Mouse (Mus musculus): Measurements from ENCODE around the gene Tuba4a. TPM values are rescaled to one million over a fixed set of nuclear protein-coding genes. Genes with fewer than 3 reads are reported as not detected.
A peak's percentile ranks its signal among the peaks of the same experiment; 100 is the strongest.

Gene Tuba4a
- 123 and 132 TPM in 2 replicates for polyA plus RNA-seq (2012; rRNA removed)

GRCm38 (mm10) chr1:75219531-75219930, at the start of gene Tuba4a:
Tuba4a (minus strand) TSS chr1:75219865.
- Histone ChIP-seq H3K4me1 (ENCODE audit: control insufficient read depth, insufficient read depth, insufficient read length) (peaks cover 22% of the 10 kb centered on the region; the same call in 1 of the 2 replicates), H3K36me3 (ENCODE audit: control insufficient read depth, insufficient read depth, low read length) (peaks cover 15% of the 10 kb centered on the region), H3K27me3 (ENCODE audit: control insufficient read depth, insufficient read depth, low read length) (no peaks in the 10 kb centered on the region), H3K4me3 (ENCODE audit: extremely low read depth, insufficient read depth, insufficient read length) (peak within 1 kb of the TSS; percentile 86), H3K27ac (ENCODE audit: insufficient read depth, low read length) (peak within 1 kb of the TSS; percentile 82)
- TF ChIP-seq POLR2A (IDR thresholded peaks at IDR 0.05; ENCODE audit: low read depth, low read length) (no peak), CTCF (IDR thresholded peaks at IDR 0.05; ENCODE audit: extremely low read depth, insufficient read depth, insufficient read length, insufficient replicate concordance) (0 out of 2 replicates have a peak, but pooled peaks have one; percentile 8)
- WGBS = 9% methylated on average over 34 of the region's 34 CpGs
- peak in 1 of 2 experiments; percentile 48 for DNase-seq (ENCODE audit: low read depth in 1 of 2, low spot score in 2 of 2)

DNA sequence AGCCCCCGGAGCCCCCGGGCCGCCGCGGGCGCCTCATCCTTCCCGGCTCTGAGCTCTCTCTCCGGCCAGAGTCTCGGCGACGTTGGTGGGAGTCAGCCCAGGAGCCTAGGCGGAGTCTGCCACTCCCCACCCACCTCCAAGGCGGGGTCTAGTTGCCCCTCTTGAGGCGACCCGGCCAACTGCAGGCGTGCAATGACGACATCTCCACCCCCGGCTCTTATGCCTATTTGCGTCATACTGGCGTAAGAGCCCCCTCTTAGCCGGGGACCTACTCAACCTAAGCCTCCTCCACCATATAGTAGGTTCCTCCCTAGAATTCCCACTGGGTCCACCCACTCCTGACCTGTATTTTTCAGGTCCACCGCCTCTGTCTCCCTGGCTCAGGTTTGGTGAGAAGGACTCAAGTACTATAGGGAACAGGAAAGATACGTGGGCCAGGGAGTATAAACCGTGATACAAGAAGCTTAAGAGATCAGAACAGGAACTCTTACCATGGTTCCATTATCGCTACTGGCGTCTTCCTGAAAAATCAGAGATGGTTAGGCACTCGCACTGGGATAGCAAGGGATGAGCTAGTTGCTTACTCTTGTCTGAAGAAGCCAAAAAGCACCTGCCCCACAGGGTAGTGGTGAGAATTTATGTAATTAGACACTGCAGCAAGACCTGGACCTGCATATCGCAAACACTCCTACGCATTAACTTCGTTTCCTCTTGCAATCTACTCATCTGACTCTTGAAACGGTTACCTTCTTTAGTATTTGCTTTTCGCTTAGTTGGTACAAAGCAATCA, 44.6 kb upstream of the Tuba4a start, which contains the start of gene Ptprn:
Ptprn (minus strand) TSS at position 412 of the 790 bp plus-strand sequence.
- Histone ChIP-seq H3K4me3 (ENCODE audit: extremely low read depth, insufficient read depth, insufficient read length) (no peak within 1 kb of the TSS), H3K27ac (ENCODE audit: insufficient read depth, low read length) (no peak within 1 kb of the TSS), H3K27me3 (ENCODE audit: control insufficient read depth, insufficient read depth, low read length) (peaks cover 10% of the 10 kb centered on the region), H3K4me1 (ENCODE audit: control insufficient read depth, insufficient read depth, insufficient read length) (no peaks in the 10 kb centered on the region), H3K36me3 (ENCODE audit: control insufficient read depth, insufficient read depth, low read length) (no peaks in the 10 kb centered on the region)
- DNase-seq (ENCODE audit: low read depth in 1 of 2, low spot score in 2 of 2) = no peak
- TF ChIP-seq CTCF (IDR thresholded peaks at IDR 0.05; ENCODE audit: extremely low read depth, insufficient read depth, insufficient read length, insufficient replicate concordance) (no peak), POLR2A (IDR thresholded peaks at IDR 0.05; ENCODE audit: low read depth, low read length) (no peak)
- WGBS = 22% methylated on average over 32 of the region's 32 CpGs

DNA sequence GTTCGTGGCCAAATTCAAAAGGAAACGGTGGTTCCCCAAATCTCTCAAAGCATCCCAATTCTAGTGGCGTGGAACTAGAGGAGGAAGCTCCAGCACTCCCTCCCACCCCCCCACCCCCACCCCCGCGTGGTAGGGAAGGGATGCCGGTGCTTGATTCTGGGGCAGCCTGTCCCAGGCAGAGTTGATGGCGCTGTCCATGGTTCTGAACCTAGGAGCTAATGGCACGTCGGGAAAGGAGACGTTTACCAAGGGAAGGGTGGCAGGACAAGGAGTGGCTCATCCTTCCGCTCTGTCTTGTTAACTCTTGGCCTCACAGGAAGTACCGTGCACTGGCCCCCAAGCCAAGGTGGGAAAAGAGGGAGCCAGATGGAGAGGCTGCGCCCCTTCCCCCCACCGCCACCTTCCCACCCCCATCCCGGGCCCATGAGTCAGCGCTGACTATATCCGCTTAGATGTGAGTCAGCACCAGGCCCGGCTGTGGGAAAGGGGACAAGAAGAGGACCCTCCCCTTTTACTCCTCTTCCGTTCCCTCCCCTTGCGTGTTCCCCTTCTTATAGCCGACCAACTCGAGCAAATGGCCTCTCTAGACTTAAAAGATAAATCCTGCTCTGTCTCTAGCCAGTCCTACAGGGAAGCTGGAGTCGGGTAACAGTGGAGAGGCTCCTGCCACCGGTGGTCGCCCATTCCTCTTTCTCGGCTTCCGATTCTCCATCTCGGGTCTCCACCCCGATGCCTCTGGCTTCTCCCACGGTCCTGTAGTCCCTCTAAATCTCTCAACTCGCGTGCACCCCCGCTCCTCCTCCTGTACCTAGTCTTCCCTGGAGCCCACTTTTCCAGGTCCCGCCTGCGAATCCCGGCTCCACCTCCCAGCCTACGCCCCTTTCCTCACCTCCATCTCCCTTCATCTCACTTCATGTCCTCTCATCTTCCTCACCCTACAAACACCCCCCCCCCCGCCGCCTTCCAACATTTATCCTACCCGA, 43.6 kb upstream of the Tuba4a start:
- TF ChIP-seq POLR2A (IDR thresholded peaks at IDR 0.05; ENCODE audit: low read depth, low read length) = no peak
- TF ChIP-seq CTCF (IDR thresholded peaks at IDR 0.05; ENCODE audit: extremely low read depth, insufficient read depth, insufficient read length, insufficient replicate concordance) = no peak
- WGBS = 3% methylated on average over 40 of the region's 40 CpGs

GRCm38 (mm10) chr1:75261278-75261677, 41.6 kb upstream of the Tuba4a start:
- Histone ChIP-seq H3K27me3 (ENCODE audit: control insufficient read depth, insufficient read depth, low read length) (peaks cover 10% of the 10 kb centered on the region), H3K27ac (ENCODE audit: insufficient read depth, low read length) (no peak overlapping the region), H3K4me1 (ENCODE audit: control insufficient read depth, insufficient read depth, insufficient read length) (no peaks in the 10 kb centered on the region), H3K36me3 (ENCODE audit: control insufficient read depth, insufficient read depth, low read length) (no peaks in the 10 kb centered on the region), H3K4me3 (ENCODE audit: extremely low read depth, insufficient read depth, insufficient read length) (no peak overlapping the region)
- TF ChIP-seq POLR2A (IDR thresholded peaks at IDR 0.05; ENCODE audit: low read depth, low read length) = no peak
- no peak for TF ChIP-seq CTCF (IDR thresholded peaks at IDR 0.05; ENCODE audit: extremely low read depth, insufficient read depth, insufficient read length, insufficient replicate concordance)
- DNase-seq (ENCODE audit: low read depth in 1 of 2, low spot score in 2 of 2) = no peak

More for the DNA sequence above, 43.6 kb upstream of the Tuba4a start:
- no peaks in the 10 kb centered on the region for H3K36me3 ChIP-seq (ENCODE audit: control insufficient read depth, insufficient read depth, low read length)
- H3K27ac ChIP-seq (ENCODE audit: insufficient read depth, low read length) = no peak overlapping the region
- DNase-seq (ENCODE audit: low read depth in 1 of 2, low spot score in 2 of 2) = peak in 1 of 2 experiments; percentile 12
- H3K4me1 ChIP-seq (ENCODE audit: control insufficient read depth, insufficient read depth, insufficient read length) = no peaks in the 10 kb centered on the region
- H3K4me3 ChIP-seq (ENCODE audit: extremely low read depth, insufficient read depth, insufficient read length) = no peak overlapping the region
- H3K27me3 ChIP-seq (ENCODE audit: control insufficient read depth, insufficient read depth, low read length) = peaks cover 10% of the 10 kb centered on the region

- Histone ChIP-seq H3K27me3 (ENCODE audit: control insufficient read depth, insufficient read depth, low read length) (no peaks in the 10 kb centered on the region), H3K4me3 (ENCODE audit: extremely low read depth, insufficient read depth, insufficient read length) (no peak overlapping the region), H3K27ac (ENCODE audit: insufficient read depth, low read length) (no peak overlapping the region), H3K4me1 (ENCODE audit: control insufficient read depth, insufficient read depth, insufficient read length) (peaks cover 4% of the 10 kb centered on the region; the same call in 1 of the 2 replicates), H3K36me3 (ENCODE audit: control insufficient read depth, insufficient read depth, low read length) (no peaks in the 10 kb centered on the region)
- WGBS = 19% methylated on average over 10 of the region's 10 CpGs
- no peak for DNase-seq (ENCODE audit: low read depth in 1 of 2, low spot score in 2 of 2)
- TF ChIP-seq POLR2A (IDR thresholded peaks at IDR 0.05; ENCODE audit: low read depth, low read length) (no peak), CTCF (IDR thresholded peaks at IDR 0.05; ENCODE audit: extremely low read depth, insufficient read depth, insufficient read length, insufficient replicate concordance) (no peak)
Observed at GRCm38 (mm10) chr1:75255516-75256046, 35.9 kb upstream of the Tuba4a start.

DNA sequence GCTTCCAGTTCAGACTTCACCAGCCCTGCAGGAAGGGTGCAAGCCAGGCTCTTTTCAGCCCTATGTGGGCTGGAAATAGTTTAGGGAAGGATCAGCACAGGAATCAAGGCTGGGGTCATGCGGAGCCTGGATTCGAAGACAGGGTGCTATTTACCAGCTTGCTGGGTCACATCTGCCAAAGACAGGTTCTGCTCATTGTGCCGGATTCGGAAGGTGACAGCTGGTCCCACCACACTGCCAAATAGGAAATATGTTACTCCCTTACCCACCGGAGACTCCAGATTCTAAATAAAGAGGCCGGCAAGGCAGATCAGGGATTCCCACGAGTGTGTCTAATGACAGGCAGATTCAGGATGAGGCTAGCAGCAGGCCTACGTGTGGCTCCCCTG, 35.0 kb upstream of the Tuba4a start:
- WGBS = 77% methylated on average over 8 of the region's 8 CpGs
- Histone ChIP-seq H3K27me3 (ENCODE audit: control insufficient read depth, insufficient read depth, low read length) (no peaks in the 10 kb centered on the region), H3K4me1 (ENCODE audit: control insufficient read depth, insufficient read depth, insufficient read length) (peaks cover 4% of the 10 kb centered on the region; the same call in 1 of the 2 replicates), H3K36me3 (ENCODE audit: control insufficient read depth, insufficient read depth, low read length) (no peaks in the 10 kb centered on the region), H3K27ac (ENCODE audit: insufficient read depth, low read length) (no peak overlapping the region), H3K4me3 (ENCODE audit: extremely low read depth, insufficient read depth, insufficient read length) (no peak overlapping the region)
- DNase-seq (ENCODE audit: low read depth in 1 of 2, low spot score in 2 of 2) = no peak
- TF ChIP-seq POLR2A (IDR thresholded peaks at IDR 0.05; ENCODE audit: low read depth, low read length) = no peak
- TF ChIP-seq CTCF (IDR thresholded peaks at IDR 0.05; ENCODE audit: extremely low read depth, insufficient read depth, insufficient read length, insufficient replicate concordance) = no peak
